Mouse (Mus musculus) hindbrain, embryonic 10.5 days (tissue): ENCODE measurements around the gene Trpc4. TPM values are rescaled to one million over a fixed set of nuclear protein-coding genes. Genes with fewer than 3 reads are reported as not detected.

Source experiments
- DNase-seq: peaks from one replicate; pipeline ENCODE4 v3.0.0-alpha.2; 2017; ENCODE audit warnings: low spot score
- H3K27ac ChIP-seq: fragments of 300-500 bp; sonication (generic); 2 replicates; pipeline ENCODE4 v1.5.1; 2016; ENCODE audit warnings: mild to moderate bottlenecking, moderate library complexity
- H3K27me3 ChIP-seq: fragments of 300-500 bp; sonication (generic); 2 replicates; pipeline ENCODE4 v1.6.1; 2016; ENCODE audit warnings: mild to moderate bottlenecking; ENCODE audit not compliant: poor library complexity, insufficient read depth, severe bottlenecking
- H3K36me3 ChIP-seq: fragments of 300-500 bp; sonication (generic); 2 replicates; pipeline ENCODE4 v1.6.1; 2016; ENCODE audit warnings: mild to moderate bottlenecking, moderate library complexity
- H3K4me1 ChIP-seq: fragments of 300-500 bp; sonication (generic); replicated peaks from 2 replicates; pipeline ENCODE4 v1.6.1; 2016; ENCODE audit warnings: mild to moderate bottlenecking
- H3K4me3 ChIP-seq: fragments of 300-500 bp; sonication (generic); 2 replicates; pipeline ENCODE4 v1.5.1; 2016; ENCODE audit warnings: mild to moderate bottlenecking, moderate library complexity
- H3K9me3 ChIP-seq: fragments of 300-500 bp; sonication (generic); 2 replicates; pipeline ENCODE4 v1.6.1; 2016; ENCODE audit warnings: mild to moderate bottlenecking, moderate library complexity
- WGBS: fragments of 180-500 bp; shearing (Covaris S2); methylation state at CpG from one replicate; pipeline ENCODE4 v1.1.7; 2016; 5-methylcytosine and 5-hydroxymethylcytosine counted together
- polyA plus RNA-seq: library from polyadenylated mRNA; unstranded; fragments of >200 nt; fragmentation: Nextera tagmentation; extraction: Ambion mirVana; gene quantifications from 2 replicates; pipeline ENCODE4 v1.2.1, GENCODE M21; 2016

The Trpc4 gene
- 0.27 and 0.41 TPM in 2 replicates for polyA plus RNA-seq

GRCm38 (mm10) chr3:54155639-54156315 lies at the start of gene Trpc4:
TSS of gene Trpc4 (plus strand) at chr3:54156035.
- Histone ChIP-seq H3K36me3 (no peaks in the 10 kb centered on the region), H3K4me1 (peaks cover 23% of the 10 kb centered on the region), H3K4me3 (peak within 1 kb of the TSS; percentile 63), H3K9me3 (no peaks in the 10 kb centered on the region), H3K27ac (peak within 1 kb of the TSS; percentile 35; the same call in 1 of the 2 replicates), H3K27me3 (peaks cover 41% of the 10 kb centered on the region)
- under 1% methylated on average over 35 of the region's 36 CpGs for WGBS
- peak; percentile 45 for DNase-seq

GRCm38 (mm10) chr3:54111489-54111888 lies 44.3 kb upstream of the Trpc4 start:
- H3K27ac ChIP-seq = no peak overlapping the region
- no peak for DNase-seq
- H3K27me3 ChIP-seq = no peaks in the 10 kb centered on the region
- 89% methylated on average over 9 of the region's 9 CpGs for WGBS
- no peaks in the 10 kb centered on the region for H3K4me1 ChIP-seq
- H3K36me3 ChIP-seq = no peaks in the 10 kb centered on the region
- no peaks in the 10 kb centered on the region for H3K9me3 ChIP-seq
- H3K4me3 ChIP-seq = no peak overlapping the region

GRCm38 (mm10) chr3:54135376-54135775 lies 20.5 kb upstream of the Trpc4 start:
- H3K27me3 ChIP-seq = no peaks in the 10 kb centered on the region

GRCm38 (mm10) chr3:54141376-54141775 lies 14.5 kb upstream of the Trpc4 start:
- WGBS = 94% methylated on average over 2 of the region's 2 CpGs
- no peaks in the 10 kb centered on the region for H3K27me3 ChIP-seq
- H3K36me3 ChIP-seq = no peaks in the 10 kb centered on the region
- H3K4me1 ChIP-seq = peaks cover 3% of the 10 kb centered on the region; the same call in 1 of the 2 replicates
- no peak for DNase-seq
- no peak overlapping the region for H3K27ac ChIP-seq
- H3K4me3 ChIP-seq = no peak overlapping the region
- H3K9me3 ChIP-seq = no peaks in the 10 kb centered on the region

More at GRCm38 (mm10) chr3:54135376-54135775, 20.5 kb upstream of the Trpc4 start:
- no peak overlapping the region for H3K4me3 ChIP-seq
- no peak overlapping the region for H3K27ac ChIP-seq
- no peaks in the 10 kb centered on the region for H3K36me3 ChIP-seq
- DNase-seq = peak; percentile 36
- H3K9me3 ChIP-seq = no peaks in the 10 kb centered on the region
- H3K4me1 ChIP-seq = no peaks in the 10 kb centered on the region
- 71% methylated on average over 5 of the region's 5 CpGs for WGBS

- Histone ChIP-seq H3K4me1 (peaks cover 23% of the 10 kb centered on the region), H3K27ac (no peak overlapping the region), H3K36me3 (no peaks in the 10 kb centered on the region), H3K9me3 (no peaks in the 10 kb centered on the region), H3K27me3 (peaks cover 41% of the 10 kb centered on the region), H3K4me3 (peak overlapping the region; percentile 63)
- DNase-seq = peak; percentile 69
- 3% methylated on average over 16 of the region's 16 CpGs for WGBS
Measured at GRCm38 (mm10) chr3:54154844-54155638, 794 bp upstream of the Trpc4 start.

- peak overlapping the region; percentile 63 for H3K4me3 ChIP-seq
- WGBS = under 1% methylated on average over 28 of the region's 28 CpGs
- peaks cover 23% of the 10 kb centered on the region for H3K4me1 ChIP-seq
- peak overlapping the region; percentile 35; the same call in 1 of the 2 replicates for H3K27ac ChIP-seq
- no peaks in the 10 kb centered on the region for H3K9me3 ChIP-seq
- no peaks in the 10 kb centered on the region for H3K36me3 ChIP-seq
- DNase-seq = peak; percentile 36
- H3K27me3 ChIP-seq = peaks cover 41% of the 10 kb centered on the region
Measured at GRCm38 (mm10) chr3:54156316-54157000, 623 bp downstream of the Trpc4 start.

- no peak overlapping the region for H3K27ac ChIP-seq
- no peaks in the 10 kb centered on the region for H3K4me1 ChIP-seq
- no peaks in the 10 kb centered on the region for H3K27me3 ChIP-seq
Measured at GRCm38 (mm10) chr3:54170701-54171100, 14.9 kb downstream of the Trpc4 start.

GRCm38 (mm10) chr3:54177296-54177695 lies 21.5 kb downstream of the Trpc4 start:
- 86% methylated on average over 1 of the region's 1 CpGs for WGBS

More at GRCm38 (mm10) chr3:54170701-54171100, 14.9 kb downstream of the Trpc4 start:
- Histone ChIP-seq H3K9me3 (no peaks in the 10 kb centered on the region), H3K36me3 (no peaks in the 10 kb centered on the region), H3K4me3 (no peak overlapping the region)
- DNase-seq = no peak

GRCm38 (mm10) chr3:54190932-54191668 lies 35.3 kb downstream of the Trpc4 start:
- Histone ChIP-seq H3K4me3 (no peak overlapping the region), H3K27ac (no peak overlapping the region), H3K27me3 (no peaks in the 10 kb centered on the region), H3K4me1 (no peaks in the 10 kb centered on the region), H3K9me3 (no peaks in the 10 kb centered on the region), H3K36me3 (no peaks in the 10 kb centered on the region)
- 82% methylated on average over 6 of the region's 6 CpGs for WGBS
- no peak for DNase-seq

More at GRCm38 (mm10) chr3:54177296-54177695, 21.5 kb downstream of the Trpc4 start:
- no peak for DNase-seq
- no peaks in the 10 kb centered on the region for H3K36me3 ChIP-seq
- H3K9me3 ChIP-seq = peaks cover 14% of the 10 kb centered on the region; the same call in 1 of the 2 replicates
- no peaks in the 10 kb centered on the region for H3K27me3 ChIP-seq
- H3K4me3 ChIP-seq = no peak overlapping the region
- no peaks in the 10 kb centered on the region for H3K4me1 ChIP-seq
- H3K27ac ChIP-seq = no peak overlapping the region

GRCm38 (mm10) chr3:54201231-54201630 lies 45.4 kb downstream of the Trpc4 start:
- no peak overlapping the region for H3K4me3 ChIP-seq
- no peak overlapping the region for H3K27ac ChIP-seq
- no peaks in the 10 kb centered on the region for H3K9me3 ChIP-seq
- no peak for DNase-seq
- 89% methylated on average over 5 of the region's 5 CpGs for WGBS
- no peaks in the 10 kb centered on the region for H3K27me3 ChIP-seq
- no peaks in the 10 kb centered on the region for H3K4me1 ChIP-seq
- H3K36me3 ChIP-seq = no peaks in the 10 kb centered on the region

GRCm38 (mm10) chr3:54204386-54204785 lies 48.6 kb downstream of the Trpc4 start:
- 89% methylated on average over 5 of the region's 5 CpGs for WGBS
- DNase-seq = no peak

GRCm38 (mm10) chr3:54210112-54210511 lies 54.3 kb downstream of the Trpc4 start:
- no peak for DNase-seq
- 81% methylated on average over 3 of the region's 3 CpGs for WGBS
- H3K9me3 ChIP-seq = no peaks in the 10 kb centered on the region
- H3K4me1 ChIP-seq = 0 out of 2 replicates have a peak, but pooled peaks cover 2% of the 10 kb centered on the region
- no peak overlapping the region for H3K27ac ChIP-seq
- H3K36me3 ChIP-seq = no peaks in the 10 kb centered on the region
- H3K4me3 ChIP-seq = no peak overlapping the region
- no peaks in the 10 kb centered on the region for H3K27me3 ChIP-seq

More at GRCm38 (mm10) chr3:54204386-54204785, 48.6 kb downstream of the Trpc4 start:
- Histone ChIP-seq H3K36me3 (no peaks in the 10 kb centered on the region), H3K27me3 (no peaks in the 10 kb centered on the region), H3K4me1 (no peaks in the 10 kb centered on the region), H3K27ac (no peak overlapping the region), H3K9me3 (no peaks in the 10 kb centered on the region), H3K4me3 (no peak overlapping the region)
